Mouse (Mus musculus) cerebral cortex, adult 2 months (tissue): ENCODE data around the gene 4930564D02Rik.

ENCODE experiments used
- WGBS: fragments of 180-500 bp; shearing (Covaris S2); methylation state at CpG from one replicate; pipeline ENCODE4 v1.1.7; 2018; 5-methylcytosine and 5-hydroxymethylcytosine counted together

Gene 4930564D02Rik

DNA sequence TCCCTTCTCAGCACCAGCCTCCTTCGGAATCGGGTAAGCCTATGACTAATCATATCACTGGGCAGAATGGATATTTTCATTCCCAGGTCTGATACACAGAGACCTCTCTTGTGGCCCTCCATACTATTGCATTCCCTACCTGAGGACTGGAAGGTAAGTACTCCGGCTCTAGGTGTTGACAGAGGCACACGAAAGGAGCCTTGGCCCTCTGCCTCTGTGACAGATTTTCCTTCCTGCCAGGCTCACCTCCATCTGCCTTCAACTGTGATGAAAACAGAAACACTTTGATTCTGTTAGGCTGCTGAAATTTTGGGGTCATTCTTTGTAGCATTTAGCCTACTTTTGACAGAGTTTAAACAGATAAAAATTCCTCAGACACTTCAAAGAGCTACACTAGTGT is 47.2 kb downstream of the 4930564D02Rik start:
- WGBS = 57% methylated on average over 4 of the region's 4 CpGs

DNA sequence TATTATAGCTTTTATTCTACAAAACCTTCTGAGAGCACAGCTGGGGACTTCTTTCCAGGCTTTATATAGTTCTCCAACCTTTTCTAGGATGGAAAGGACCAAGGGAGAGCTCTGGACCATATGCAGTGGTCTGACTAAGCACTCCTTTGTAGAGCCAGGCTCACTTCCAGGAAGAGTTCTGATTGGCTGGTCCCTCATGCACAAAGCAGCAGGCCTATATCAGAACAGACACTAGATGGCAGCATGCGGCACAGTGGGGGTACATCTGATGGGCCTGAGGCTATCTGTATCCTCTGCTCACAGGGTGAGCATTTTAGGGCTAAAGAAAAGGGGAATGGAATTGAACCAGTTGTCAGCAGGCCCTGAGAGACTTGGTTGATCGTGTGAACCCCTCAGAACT is 47.6 kb downstream of the 4930564D02Rik start:
- 41% methylated on average over 2 of the region's 2 CpGs for WGBS

DNA sequence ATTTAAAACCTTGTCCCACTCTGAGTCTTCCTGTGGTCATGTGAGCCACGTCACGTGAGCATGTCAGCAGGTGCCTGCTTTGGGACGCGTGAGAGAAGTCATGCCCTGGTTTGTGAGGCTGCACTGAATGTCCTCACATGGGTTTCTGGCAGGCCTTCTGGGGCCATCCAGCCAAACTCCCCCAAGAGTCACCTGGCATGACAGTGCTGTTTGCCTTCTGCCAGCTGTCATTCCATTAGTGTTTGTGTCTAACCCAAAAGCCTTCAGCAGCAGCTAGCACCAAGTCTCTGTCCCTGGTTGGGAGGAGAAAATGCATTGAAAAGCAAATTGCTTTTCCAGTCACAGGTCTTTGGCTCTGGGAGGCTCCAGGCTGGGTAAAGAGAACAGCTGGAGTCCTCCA is 50.0 kb downstream of the 4930564D02Rik start:
- 90% methylated on average over 4 of the region's 4 CpGs for WGBS

DNA sequence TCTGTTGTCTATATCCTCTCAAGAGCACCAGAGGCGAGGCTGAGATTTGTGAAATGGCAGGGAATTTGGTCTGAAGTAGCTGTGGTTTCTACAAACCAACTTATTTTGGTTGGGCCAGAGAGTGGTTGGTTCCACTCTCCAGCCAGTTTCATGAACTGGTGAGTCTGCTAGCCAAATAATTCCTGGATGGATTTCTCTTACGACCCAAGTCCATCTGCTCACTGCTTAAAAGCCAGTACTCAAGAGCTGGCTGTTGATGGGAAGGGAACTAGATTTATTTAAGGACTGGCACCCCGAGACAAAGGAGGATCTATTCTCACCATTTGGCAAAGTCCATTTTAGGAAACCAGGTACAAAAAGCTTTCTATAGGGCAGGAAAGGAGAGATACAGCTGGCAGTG is 57.1 kb downstream of the 4930564D02Rik start:
- 85% methylated on average over 3 of the region's 3 CpGs for WGBS

DNA sequence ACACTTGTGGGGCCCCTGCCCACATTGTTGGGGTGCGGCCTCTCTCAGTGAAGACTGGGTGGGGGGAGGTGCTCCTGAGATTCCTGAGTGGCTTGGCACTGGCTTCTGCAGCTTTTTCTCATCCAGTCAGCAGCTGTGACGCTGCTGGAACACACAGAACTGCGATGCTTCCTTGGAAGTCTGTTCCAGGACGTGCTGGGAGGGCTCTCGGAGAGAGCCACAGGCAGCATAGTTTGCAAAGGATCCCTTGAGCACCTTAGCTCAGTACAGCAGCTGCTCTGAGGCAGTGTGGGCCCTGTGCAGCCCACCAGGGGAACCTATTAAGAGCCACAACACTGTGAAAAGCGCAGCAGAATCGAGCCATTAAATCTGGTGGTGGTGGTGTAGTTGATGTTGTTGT is 61.2 kb downstream of the 4930564D02Rik start:
- WGBS = 62% methylated on average over 7 of the region's 7 CpGs
